Mouse (Mus musculus) CH12.LX (cell line): ENCODE data around the gene Mansc4.

ENCODE experiments used
- NELFE ChIP-seq: IDR thresholded peaks from 2 replicates; pipeline ENCODE4 v1.6.1; 2011; ENCODE audit warnings: low read depth, low read length, improper control_type of control experiment
- POLR2A ChIP-seq: IDR thresholded peaks from 2 replicates; pipeline ENCODE4 v1.6.1; 2011; ENCODE audit warnings: low read depth, mild to moderate bottlenecking, improper control_type of control experiment, low read length
- TCF12 ChIP-seq: IDR thresholded peaks from 2 replicates; pipeline ENCODE4 v1.6.1; 2014; ENCODE audit warnings: low read depth, mild to moderate bottlenecking, inconsistent platforms, low read length, improper control_type of control experiment
- UBTF ChIP-seq: IDR thresholded peaks from 2 replicates; pipeline ENCODE4 v1.6.1; 2012; ENCODE audit warnings: low read depth, mild to moderate bottlenecking, inconsistent platforms, low read length, improper control_type of control experiment, moderate library complexity

DNA sequence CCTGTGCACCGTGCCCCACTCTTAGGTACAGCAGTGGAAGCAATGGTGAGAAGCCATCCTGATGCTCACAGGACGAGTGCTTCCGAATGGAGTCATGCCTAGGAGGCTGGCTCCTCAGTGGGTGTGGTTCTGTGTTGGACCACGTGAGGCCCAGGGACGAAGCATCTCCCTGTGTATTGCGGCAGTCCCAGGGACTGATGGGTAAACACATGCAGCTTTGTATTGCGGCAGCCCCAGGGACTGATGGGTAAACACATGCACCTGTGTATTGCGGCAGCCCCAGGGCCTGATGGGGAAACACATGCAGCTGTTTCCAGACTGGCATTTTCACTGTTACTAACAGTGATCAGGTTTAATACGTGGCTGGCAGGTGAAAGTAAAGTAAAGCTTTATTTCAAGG lies 25.2 kb downstream of the Mansc4 start:
- TF ChIP-seq NELFE (no peak), UBTF (no peak), TCF12 (no peak), POLR2A (no peak)
